Mouse (Mus musculus): Measurements from ENCODE around the gene Dcpp2. TPM values are rescaled to one million over a fixed set of nuclear protein-coding genes. Genes with fewer than 3 reads are reported as not detected.

Dcpp2 gene
- total and polyA plus RNA-seq, 2 experiments from 2014 or later: not detected

DNA sequence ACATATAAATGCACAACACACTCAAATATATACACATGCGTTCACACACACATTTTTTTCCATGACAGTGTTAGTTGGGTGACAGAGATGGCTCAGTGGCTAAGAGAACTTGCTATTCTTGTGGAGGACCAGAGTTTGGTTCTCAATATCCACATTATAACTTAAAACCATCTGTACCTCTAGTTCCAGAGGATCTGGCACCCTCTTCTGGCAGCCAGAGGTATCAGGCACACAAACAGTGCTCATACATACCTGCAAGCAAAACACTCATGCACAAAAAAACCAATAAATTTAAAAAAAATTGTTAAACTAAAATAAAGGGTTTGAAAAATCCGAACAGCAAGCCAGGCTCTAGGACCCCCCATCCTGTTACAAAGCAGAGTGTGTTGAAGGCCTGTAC lies 30.7 kb upstream of the Dcpp2 start:
- Histone ChIP-seq H3K27ac (ENCODE audit: low read depth, low read length) (no peak overlapping the region), H3K9ac (replicated peaks; ENCODE audit: low read length, poor library complexity, severe bottlenecking) (no peak overlapping the region), H3K4me1 (ENCODE audit: insufficient read depth, low read length) (no peaks in the 10 kb centered on the region), H3K27me3 (ENCODE audit: insufficient read depth, low read length) (no peaks in the 10 kb centered on the region), H3K36me3 (ENCODE audit: insufficient read depth, low read length) (no peaks in the 10 kb centered on the region), H3K4me3 (ENCODE audit: low read depth, low read length) (no peak overlapping the region), H3K9me3 (ENCODE audit: low read length) (no peaks in the 10 kb centered on the region), H3K4me2 (ENCODE audit: low read depth, low read length, poor library complexity, severe bottlenecking) (no peak overlapping the region)
- TF ChIP-seq CTCF (IDR thresholded peaks at IDR 0.05): peak; percentile 41
- 53% methylated on average over 2 of the region's 2 CpGs for WGBS
- DNase-seq (ENCODE audit: low spot score) (no peak), ATAC-seq (ENCODE audit: low FRiP score) (no peak)

DNA sequence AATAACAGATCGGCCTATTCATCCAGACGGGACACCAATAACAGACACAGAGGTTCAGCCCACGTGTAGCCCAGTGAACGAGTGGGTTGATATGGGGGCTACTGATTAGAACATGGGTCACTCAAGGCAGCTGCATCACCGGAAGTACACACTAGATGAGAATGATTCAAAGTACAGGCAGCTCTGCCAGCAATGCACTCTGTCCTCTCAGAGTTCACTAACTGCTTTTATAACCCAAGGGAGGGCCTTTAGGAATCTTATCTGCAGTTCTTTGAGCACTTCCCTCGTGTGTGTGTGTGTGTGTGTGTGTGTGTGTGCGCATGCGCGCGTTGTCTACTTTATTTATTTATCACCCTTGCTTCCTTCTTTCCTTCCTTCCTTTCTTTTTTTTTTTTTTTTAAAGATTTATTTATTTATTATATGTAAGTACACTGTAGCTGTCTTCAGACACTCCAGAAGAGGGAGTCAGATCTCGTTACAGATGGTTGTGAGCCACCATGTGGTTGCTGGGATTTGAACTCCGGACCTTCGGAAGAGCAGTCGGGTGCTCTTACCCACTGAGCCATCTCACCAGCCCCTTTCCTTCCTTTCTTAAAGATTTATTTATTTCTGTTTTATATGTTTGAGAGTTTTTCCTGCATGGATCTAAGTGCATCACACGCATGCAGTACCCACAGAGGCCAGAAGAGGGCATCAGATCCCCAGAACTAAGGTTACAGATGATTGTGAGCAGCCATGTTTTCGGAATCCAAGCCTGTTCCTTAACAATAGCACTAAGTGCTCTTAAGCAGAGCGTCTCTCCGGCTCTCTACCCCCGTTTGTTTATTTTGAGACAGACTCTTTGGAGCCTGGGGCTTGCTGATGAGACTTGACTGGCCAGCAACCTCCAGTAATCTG lies 29.6 kb upstream of the Dcpp2 start:
- peak; percentile 84 for ATAC-seq (ENCODE audit: low FRiP score)

DNA sequence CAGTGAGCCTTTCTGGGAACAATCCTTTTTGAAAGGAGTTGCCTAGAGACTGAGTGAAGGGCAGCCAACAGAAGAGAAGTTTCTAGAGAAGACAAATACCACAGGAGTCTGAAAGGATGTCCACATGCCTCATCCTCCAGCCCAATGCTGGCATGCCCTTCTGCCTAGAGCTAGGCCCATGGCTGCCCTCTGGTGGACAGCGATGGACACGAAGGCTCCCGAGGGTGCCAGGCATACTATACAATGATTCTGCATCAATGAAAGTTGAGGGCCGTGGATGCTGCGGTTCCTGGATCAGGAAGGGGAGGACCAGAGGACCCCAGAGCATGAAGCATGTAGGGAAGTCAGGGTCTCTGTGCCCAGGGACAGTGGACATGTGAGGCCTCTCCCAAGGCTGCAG lies 27.4 kb upstream of the Dcpp2 start:
- WGBS: 35% methylated on average over 5 of the region's 5 CpGs
- peak; percentile 69 for TF ChIP-seq CTCF (IDR thresholded peaks at IDR 0.05)
- DNase-seq (ENCODE audit: low spot score): peak; percentile 47
- H3K27ac ChIP-seq (ENCODE audit: low read depth, low read length): no peak overlapping the region
- H3K9me3 ChIP-seq (ENCODE audit: low read length): no peaks in the 10 kb centered on the region
- no peaks in the 10 kb centered on the region for H3K36me3 ChIP-seq (ENCODE audit: insufficient read depth, low read length)
- H3K4me1 ChIP-seq (ENCODE audit: insufficient read depth, low read length): no peaks in the 10 kb centered on the region
- no peak overlapping the region for H3K9ac ChIP-seq (replicated peaks; ENCODE audit: low read length, poor library complexity, severe bottlenecking)
- no peak for ATAC-seq (ENCODE audit: low FRiP score)
- H3K4me2 ChIP-seq (ENCODE audit: low read depth, low read length, poor library complexity, severe bottlenecking): no peak overlapping the region
- no peak overlapping the region for H3K4me3 ChIP-seq (ENCODE audit: low read depth, low read length)
- H3K27me3 ChIP-seq (ENCODE audit: insufficient read depth, low read length): no peaks in the 10 kb centered on the region

More for the DNA sequence above, 29.6 kb upstream of the Dcpp2 start:
- peak; percentile 83 for DNase-seq (ENCODE audit: low spot score)
- peak overlapping the region; percentile 51 for H3K27ac ChIP-seq (ENCODE audit: low read depth, low read length)
- no peaks in the 10 kb centered on the region for H3K4me1 ChIP-seq (ENCODE audit: insufficient read depth, low read length)
- H3K9ac ChIP-seq (replicated peaks; ENCODE audit: low read length, poor library complexity, severe bottlenecking): no peak overlapping the region
- H3K27me3 ChIP-seq (ENCODE audit: insufficient read depth, low read length): no peaks in the 10 kb centered on the region
- H3K9me3 ChIP-seq (ENCODE audit: low read length): no peaks in the 10 kb centered on the region
- no peaks in the 10 kb centered on the region for H3K36me3 ChIP-seq (ENCODE audit: insufficient read depth, low read length)
- no peak overlapping the region for H3K4me2 ChIP-seq (ENCODE audit: low read depth, low read length, poor library complexity, severe bottlenecking)
- peak; percentile 87 for TF ChIP-seq CTCF (IDR thresholded peaks at IDR 0.05)
- 65% methylated on average over 18 of the region's 19 CpGs for WGBS
- H3K4me3 ChIP-seq (ENCODE audit: low read depth, low read length): no peak overlapping the region

DNA sequence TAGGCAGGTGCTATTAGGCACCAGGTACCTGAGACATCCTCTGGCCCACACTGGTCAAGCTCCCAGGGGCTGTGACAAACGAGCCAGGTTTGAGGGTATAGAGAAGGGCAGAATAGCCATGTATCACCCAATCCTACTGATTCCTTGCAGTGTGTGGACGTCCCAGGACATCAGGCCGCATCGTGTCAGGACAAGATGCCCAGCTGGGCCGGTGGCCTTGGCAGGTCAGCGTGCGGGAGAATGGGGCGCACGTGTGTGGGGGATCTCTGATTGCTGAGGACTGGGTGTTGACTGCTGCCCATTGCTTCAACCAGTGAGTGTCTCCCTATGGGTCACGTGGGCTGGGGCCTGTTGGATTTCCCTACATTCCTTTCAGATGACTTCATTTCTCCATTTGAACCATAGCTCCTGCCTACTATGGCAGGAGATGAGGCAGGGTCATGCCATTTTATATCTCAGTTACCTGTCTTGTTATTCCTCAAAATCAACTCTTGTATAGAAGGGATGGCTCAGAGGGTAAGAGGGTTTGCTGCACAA lies 26.4 kb upstream of the Dcpp2 start:
- DNase-seq (ENCODE audit: low spot score) (no peak), ATAC-seq (ENCODE audit: low FRiP score) (no peak)
- no peak overlapping the region for H3K9ac ChIP-seq (replicated peaks; ENCODE audit: low read length, poor library complexity, severe bottlenecking)
- H3K4me1 ChIP-seq (ENCODE audit: insufficient read depth, low read length): no peaks in the 10 kb centered on the region
- no peaks in the 10 kb centered on the region for H3K27me3 ChIP-seq (ENCODE audit: insufficient read depth, low read length)
- H3K4me3 ChIP-seq (ENCODE audit: low read depth, low read length): no peak overlapping the region
- no peak overlapping the region for H3K4me2 ChIP-seq (ENCODE audit: low read depth, low read length, poor library complexity, severe bottlenecking)
- no peak overlapping the region for H3K27ac ChIP-seq (ENCODE audit: low read depth, low read length)
- H3K9me3 ChIP-seq (ENCODE audit: low read length): no peaks in the 10 kb centered on the region
- no peaks in the 10 kb centered on the region for H3K36me3 ChIP-seq (ENCODE audit: insufficient read depth, low read length)
- no peak for TF ChIP-seq CTCF (IDR thresholded peaks at IDR 0.05)
- WGBS: 90% methylated on average over 10 of the region's 10 CpGs

DNA sequence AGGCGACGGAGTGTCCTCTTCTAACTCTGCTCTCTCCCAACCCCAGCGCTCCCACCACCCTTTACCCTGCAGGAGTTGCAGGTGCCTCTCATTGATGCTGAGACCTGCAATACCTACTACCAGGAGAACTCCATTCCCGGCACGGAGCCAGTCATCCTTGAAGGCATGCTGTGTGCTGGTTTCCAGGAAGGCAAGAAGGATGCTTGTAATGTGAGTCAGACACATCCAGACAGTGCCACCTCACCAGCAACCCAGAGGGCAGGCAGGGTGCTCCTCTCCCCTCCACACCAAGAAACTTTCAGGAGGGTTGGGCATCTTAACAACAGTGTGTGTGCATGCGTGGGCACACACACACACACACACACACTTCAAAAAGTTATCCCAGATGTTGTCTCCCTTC lies 23.5 kb upstream of the Dcpp2 start:
- DNase-seq (ENCODE audit: low spot score) (no peak), ATAC-seq (ENCODE audit: low FRiP score) (no peak)
- Histone ChIP-seq H3K9ac (replicated peaks; ENCODE audit: low read length, poor library complexity, severe bottlenecking) (no peak overlapping the region), H3K27me3 (ENCODE audit: insufficient read depth, low read length) (no peaks in the 10 kb centered on the region), H3K4me3 (ENCODE audit: low read depth, low read length) (no peak overlapping the region), H3K9me3 (ENCODE audit: low read length) (no peaks in the 10 kb centered on the region), H3K4me1 (ENCODE audit: insufficient read depth, low read length) (no peaks in the 10 kb centered on the region), H3K4me2 (ENCODE audit: low read depth, low read length, poor library complexity, severe bottlenecking) (no peak overlapping the region), H3K36me3 (ENCODE audit: insufficient read depth, low read length) (no peaks in the 10 kb centered on the region), H3K27ac (ENCODE audit: low read depth, low read length) (no peak overlapping the region)
- TF ChIP-seq CTCF (IDR thresholded peaks at IDR 0.05): no peak
- WGBS: 88% methylated on average over 6 of the region's 6 CpGs

DNA sequence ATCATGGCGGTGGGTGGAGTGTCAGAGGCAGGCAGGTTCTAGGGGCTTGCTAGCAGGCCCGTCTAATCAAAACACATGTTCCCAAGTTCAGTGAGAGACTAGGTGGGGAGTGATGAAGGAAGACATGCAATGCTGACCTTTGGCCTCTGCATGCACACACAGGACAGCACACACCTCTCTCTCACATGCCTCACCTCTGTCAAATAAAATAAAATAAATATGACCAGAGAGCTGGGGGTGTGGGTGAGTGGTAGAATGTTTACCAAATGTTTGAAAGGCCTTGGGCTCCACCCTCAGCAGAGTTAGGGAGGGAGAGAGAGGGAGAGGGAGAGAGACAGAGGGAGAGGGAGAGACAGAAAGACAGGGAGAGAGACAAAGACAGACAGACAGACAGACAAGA lies 22.8 kb upstream of the Dcpp2 start:
- no peak for TF ChIP-seq CTCF (IDR thresholded peaks at IDR 0.05)
- ATAC-seq (ENCODE audit: low FRiP score) (no peak), DNase-seq (ENCODE audit: low spot score) (no peak)
- Histone ChIP-seq H3K27me3 (ENCODE audit: insufficient read depth, low read length) (no peaks in the 10 kb centered on the region), H3K27ac (ENCODE audit: low read depth, low read length) (no peak overlapping the region), H3K4me1 (ENCODE audit: insufficient read depth, low read length) (no peaks in the 10 kb centered on the region), H3K9me3 (ENCODE audit: low read length) (no peaks in the 10 kb centered on the region), H3K9ac (replicated peaks; ENCODE audit: low read length, poor library complexity, severe bottlenecking) (no peak overlapping the region), H3K4me3 (ENCODE audit: low read depth, low read length) (no peak overlapping the region), H3K4me2 (ENCODE audit: low read depth, low read length, poor library complexity, severe bottlenecking) (no peak overlapping the region), H3K36me3 (ENCODE audit: insufficient read depth, low read length) (no peaks in the 10 kb centered on the region)
- WGBS: 93% methylated on average over 2 of the region's 2 CpGs

Data from midbrain, postnatal 0 days (tissue).